Mouse (Mus musculus) layer of hippocampus, adult 11-12 months (tissue): ENCODE results near the gene Eef2k.
"Not testable (repeated sequence)": the region's sequence is repeated elsewhere in the genome, so short reads cannot be mapped to it uniquely, and the experiment has no call there.

Experiments
- DNase-seq: peaks from one replicate; pipeline ENCODE4 v3.0.0; 2022; ENCODE audit warnings: low spot score

Eef2k gene

GRCm38 (mm10) chr7:120938206-120938605, 95.6 kb downstream of the Eef2k start:
- no peak for DNase-seq

DNA sequence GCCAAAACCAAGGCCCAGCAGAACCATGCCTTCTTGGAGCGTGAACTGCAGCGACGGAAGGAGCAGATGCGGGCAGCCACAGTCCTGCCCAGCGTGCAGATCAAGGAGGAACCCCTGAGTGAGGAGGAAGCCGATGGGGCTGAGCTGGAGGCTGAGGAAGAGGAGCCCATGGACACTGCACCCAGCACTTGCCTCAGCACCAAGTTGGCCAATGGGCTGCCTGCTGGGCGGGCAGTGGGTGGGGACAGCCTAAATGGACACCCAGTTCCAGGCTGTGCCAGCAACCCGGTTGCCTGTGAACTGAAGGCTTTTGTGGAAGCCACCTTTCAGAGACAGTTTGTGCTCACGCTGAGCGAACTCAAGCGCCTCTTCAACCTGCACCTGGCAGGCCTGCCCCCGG, 97.7 kb downstream of the Eef2k start:
- peak; percentile 60 for DNase-seq

- no peak for DNase-seq
Measured at GRCm38 (mm10) chr7:120941214-120941613, 98.6 kb downstream of the Eef2k start.

DNA sequence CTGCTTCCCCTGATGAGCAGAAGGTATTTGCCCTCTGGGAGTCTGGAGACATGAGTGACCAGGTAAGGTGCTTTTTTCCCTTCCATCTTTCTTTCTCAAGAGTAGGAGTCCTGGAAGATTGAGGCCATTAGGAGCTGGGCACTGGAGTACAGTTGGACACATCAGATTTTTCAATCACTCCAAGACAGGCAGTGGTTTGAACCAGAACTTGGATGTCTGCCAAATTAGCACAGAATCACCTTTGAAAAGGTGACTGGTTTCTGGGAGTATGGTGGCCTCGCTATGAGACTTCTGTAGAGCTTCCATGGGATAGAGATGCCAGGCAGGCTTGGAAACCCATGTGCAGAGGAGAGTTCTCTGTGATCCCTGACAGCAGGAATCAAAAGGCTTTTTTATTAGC, 99.9 kb downstream of the Eef2k start:
- DNase-seq = no peak

- DNase-seq = no peak
Measured at GRCm38 (mm10) chr7:120943936-120944509, 101.4 kb downstream of the Eef2k start.

- not testable (repeated sequence) for DNase-seq
Measured at GRCm38 (mm10) chr7:120953591-120953990, 111.0 kb downstream of the Eef2k start.
